Mouse (Mus musculus) layer of hippocampus, postnatal 25 days (tissue): ENCODE measurements around the gene Ercc8. TPM values are rescaled to one million over a fixed set of nuclear protein-coding genes. Genes with fewer than 3 reads are reported as not detected.

ENCODE experiments used
- DNase-seq, 2 experiments: peaks; one replicate each; pipeline ENCODE4 v3.0.0; 2022; ENCODE audit warnings: mixed read lengths in 2 of 2, low spot score in 1 of 2; ENCODE audit errors: extremely low spot score in 1 of 2
- total RNA-seq, 2 experiments: library from RNA; stranded (reverse); gene quantifications; 2 replicates each; pipeline ENCODE4 v1.2.3; 2021

Ercc8 gene
- total RNA-seq, 2 experiments from 2014 or later: 16.9 to 18.4 TPM

DNA sequence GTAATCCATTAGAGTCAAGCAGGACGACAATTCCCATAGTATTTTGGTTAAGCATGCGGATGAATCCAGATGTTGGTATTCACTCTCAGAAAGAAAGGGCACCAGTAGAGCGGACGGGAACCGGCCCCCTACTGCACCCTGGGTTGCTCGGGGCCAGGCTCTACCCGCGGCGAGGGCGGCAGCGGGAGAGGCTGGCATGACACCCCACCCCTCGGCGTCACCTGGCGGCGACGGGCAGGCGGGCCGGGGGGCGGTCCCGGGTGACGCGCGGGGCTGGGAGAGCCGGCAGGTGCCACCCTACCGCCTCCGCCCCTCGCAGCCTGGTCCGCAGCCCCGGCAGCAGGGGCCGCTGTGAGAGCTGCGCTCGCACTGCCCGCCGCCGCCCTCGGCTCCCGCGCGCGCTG, 55.6 kb downstream of the Ercc8 start, which contains the start of gene Elovl7:
TSS of gene Elovl7 (plus strand) at position 324 of the 404 bp plus-strand sequence.
- DNase-seq: peak; percentile 58 to 60

DNA sequence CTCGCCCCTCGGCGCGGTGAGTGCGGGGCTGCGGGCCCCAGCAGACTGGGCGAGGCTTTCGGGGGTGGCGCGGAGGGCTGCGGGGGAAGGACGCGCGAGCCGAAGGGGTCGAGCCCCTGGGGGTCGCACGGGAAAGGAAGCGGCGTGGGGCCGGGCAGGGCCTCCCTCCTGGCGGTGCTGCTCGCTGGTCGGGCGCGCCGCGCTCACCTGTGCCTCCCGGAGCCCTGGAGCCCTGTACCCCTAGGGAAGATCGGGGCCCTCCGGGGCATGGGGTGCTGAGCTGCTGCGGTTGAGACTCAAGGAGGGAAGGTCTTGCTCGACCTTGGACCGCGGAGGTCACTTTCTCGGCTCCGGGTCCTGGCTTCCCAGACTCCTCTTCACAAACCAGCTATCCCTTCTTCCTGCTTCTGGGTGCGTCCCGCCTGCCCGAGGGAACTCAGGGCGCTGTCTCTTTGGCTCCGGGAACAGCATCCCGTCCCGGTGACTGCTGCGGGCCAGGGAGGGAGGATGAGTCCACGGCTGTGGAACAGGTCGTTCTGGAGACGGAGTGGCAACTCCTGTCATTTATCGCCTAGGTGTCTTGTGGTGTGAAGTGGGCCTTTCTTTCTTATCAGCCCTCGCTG, 56.1 kb downstream of the Ercc8 start:
- peak; percentile 12 to 19 for DNase-seq

DNA sequence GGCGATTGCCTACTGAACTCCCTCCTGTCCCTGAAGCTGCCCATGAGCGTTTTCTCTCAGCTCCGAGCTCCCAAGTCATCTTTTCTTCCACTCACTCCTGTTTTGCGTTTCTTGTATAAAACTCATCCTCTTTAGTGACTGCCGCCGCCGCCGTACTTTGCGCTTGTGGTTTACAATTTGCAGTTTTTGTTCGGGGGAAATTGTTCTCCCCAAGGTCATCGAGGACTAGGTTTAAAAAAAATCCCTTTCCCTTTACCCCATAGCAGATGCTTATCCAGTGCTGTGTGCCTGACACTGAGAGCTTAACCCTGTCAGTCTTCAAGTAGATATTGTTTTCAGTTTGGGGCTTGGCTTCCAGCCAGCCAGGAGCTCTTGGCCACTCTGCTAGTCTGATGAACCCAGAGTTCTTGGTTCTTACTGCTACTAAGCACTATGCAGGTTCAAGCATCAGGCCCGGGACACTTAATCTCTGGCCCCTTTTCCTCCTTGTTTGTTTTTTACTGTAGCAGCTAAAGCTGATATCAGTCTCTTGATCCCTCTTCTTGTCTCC, 56.8 kb downstream of the Ercc8 start:
- no peak for DNase-seq

DNA sequence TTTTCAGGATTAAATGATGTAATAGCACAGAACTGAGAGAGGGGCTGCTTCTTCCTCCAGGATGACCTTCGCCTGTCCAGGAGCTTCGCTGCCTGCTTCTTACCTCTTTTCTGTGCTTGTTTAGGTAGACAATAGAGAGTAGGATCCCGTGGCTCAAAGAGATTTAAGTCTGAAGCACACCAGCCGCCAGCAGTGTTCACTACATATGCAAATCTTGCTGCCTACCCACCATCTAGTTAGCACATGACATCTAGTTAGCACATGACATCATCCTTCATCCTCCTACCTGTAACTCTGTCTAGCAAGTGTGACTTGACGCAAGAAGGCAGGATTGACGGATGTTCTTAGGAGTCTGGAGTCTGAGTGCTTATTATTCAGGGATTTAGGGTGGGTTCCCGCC, 61.2 kb downstream of the Ercc8 start:
- no peak for DNase-seq

DNA sequence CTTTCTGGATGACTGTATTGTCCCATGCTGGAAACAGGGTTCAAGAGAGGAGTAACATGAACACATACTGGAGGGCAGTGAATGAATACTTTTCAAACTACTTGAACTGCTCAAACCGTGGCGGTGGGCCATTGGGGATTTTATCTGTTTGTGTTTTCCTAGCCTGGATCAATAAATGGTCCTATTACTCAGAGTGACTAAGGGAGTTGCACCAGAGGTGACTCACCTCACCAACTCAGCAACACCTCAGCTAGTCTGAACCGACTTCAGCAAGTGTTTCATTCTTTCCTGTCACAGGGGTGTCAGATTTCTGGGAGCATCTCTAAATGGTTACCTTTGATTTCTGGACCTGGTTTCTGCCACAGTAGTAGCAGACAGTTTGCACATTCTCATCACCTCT, 70.7 kb downstream of the Ercc8 start:
- DNase-seq: no peak

DNA sequence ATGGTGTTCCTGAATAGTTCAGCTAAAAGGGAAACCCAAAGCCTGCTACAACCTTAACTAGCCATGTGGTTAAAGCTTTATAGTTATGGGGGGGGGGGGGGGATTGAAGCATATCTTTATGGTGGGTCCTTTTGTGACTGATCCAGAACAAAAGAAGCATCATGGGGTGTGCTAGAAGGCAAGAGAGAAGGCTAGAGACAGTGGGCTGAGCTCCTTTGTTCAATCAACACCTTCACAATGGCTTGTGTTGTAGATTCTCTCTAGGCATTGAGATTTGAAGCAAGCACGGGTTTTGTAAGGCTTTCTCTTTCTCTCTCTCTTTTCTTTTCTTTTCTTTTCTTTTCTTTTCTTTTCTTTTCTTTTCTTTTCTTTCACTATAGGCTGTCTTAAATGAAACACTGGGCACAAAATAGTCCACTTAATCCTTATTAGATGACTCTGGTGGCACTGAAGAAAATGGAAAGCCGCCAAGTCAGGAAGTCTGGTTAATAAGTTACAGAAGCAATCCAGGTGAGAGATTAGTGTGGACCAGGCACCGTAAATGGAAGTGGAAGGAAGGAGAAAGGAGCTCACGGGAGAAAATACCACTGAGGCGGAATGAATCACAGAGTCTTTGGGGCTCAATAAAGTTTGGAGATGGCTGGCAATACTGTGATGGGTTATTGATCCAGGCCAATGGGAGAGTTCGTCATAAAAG, 71.3 kb downstream of the Ercc8 start:
- no peak for DNase-seq

DNA sequence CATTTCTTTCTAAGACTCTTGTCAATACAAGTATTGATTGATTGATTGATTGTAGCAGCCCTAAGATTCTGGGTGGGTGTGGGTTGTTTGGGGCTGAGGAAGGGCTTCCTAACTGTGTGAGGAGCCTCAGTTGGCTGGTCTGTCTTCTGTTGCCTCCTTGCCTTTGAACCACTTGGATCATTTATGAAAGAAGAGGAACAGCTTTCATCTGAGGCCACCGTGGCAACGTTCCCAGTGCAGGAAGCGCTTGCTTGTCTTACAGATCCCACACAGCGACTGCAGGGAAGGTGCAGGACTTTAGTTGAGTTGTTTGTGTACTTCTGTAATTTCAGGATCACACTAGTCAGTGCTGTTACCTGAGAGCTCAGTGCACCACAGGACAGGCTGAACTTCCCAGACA, 81.5 kb downstream of the Ercc8 start:
- no peak for DNase-seq

DNA sequence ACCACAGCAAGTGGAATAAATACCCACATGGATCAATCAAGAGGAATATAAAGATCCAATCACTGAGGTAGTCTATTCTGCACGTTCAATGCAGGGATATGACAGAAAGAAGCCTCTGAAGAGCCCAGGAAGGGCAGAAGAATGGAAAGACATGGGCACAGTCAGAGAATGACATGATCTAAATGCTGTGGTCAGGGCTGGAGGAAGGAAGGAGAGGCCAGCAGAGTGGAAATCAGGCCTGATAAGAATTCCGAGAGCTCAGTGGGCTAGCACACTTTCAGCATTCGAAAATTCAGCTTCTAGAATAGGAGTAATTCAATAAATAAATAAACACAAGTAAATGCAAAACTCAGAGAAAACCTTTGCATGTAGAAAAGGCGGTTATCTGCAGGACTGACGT, 83.2 kb downstream of the Ercc8 start:
- no peak for DNase-seq

Other genes starting within 250 kb of the Ercc8 start
- 10 to 100 TPM; 60.2 to 60.4 TPM for gene Smim15, start 114.3 kb upstream of the Ercc8 start, total RNA-seq
- gene Ndufaf2, start 108 bp upstream of the Ercc8 start, total RNA-seq: 10 to 100 TPM; 21.2 to 22.1 TPM
- 10 to 100 TPM; 10.4 to 12.0 TPM for gene Elovl7, start 55.7 kb downstream of the Ercc8 start, total RNA-seq
- 1 to 10 TPM; 1.1 TPM for gene Depdc1b, start 157.6 kb downstream of the Ercc8 start, total RNA-seq